ENCODE assay signal across 9 mouse cellular contexts in the genomic region with DNA sequence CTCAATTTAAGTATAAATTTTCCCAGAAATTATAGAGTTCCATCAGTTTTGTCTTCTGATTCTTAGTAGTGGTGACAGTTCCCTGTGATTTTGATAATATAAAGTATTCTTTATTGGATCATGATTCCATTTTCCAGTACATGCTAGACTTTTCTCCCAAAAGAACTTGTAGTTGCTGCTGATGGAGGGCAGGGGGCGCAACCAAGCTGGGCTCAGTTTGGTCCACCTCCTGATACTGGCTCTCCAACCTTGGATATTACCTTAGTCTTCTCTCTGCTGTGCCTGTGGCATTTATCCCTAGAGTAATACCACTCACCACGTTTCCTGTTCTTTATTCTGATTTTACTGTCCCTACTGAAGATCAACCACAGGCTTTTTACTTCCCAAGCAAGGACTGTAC. TPM values are rescaled to one million over a fixed set of nuclear protein-coding genes. Genes with fewer than 3 reads are reported as not detected.
DNase-seq lines count a peak whose midpoint lies in the region; ATAC-seq and TF ChIP-seq lines count a peak whose summit lies in the region.
"Had no signal": no experiment of that assay in that cellular context is flagged by ENCODE, and none has a peak within 500 bp of the region (broad histone marks: within the 10 kb centered on the region; RNA-seq: fewer than 3 reads in every experiment).

No protein-coding gene starts in this region.

- peak; percentile 38 for TF ChIP-seq CTCF in G1E (IDR thresholded peaks at IDR 0.05; ENCODE audit: low read depth, low read length)

- no peak for ATAC-seq in G1E (ENCODE audit: extremely low read depth, insufficient number of reproducible peaks, low FRiP score, poor library complexity, severe bottlenecking)
- no peak for ATAC-seq in megakaryocyte, adult 5-6 weeks (ENCODE audit: poor library complexity, severe bottlenecking)

- no peaks in the 10 kb centered on the region for H3K9me3 ChIP-seq in G1E (replicated peaks)
- H3K9me3 ChIP-seq: embryonic facial prominence, embryonic 15.5 days; heart, embryonic 13.5 days had no signal

- no peaks in the 10 kb centered on the region for H3K36me3 ChIP-seq in G1E (replicated peaks)
- H3K36me3 ChIP-seq: embryonic facial prominence, embryonic 15.5 days; heart, embryonic 13.5 days had no signal

- H3K27me3 ChIP-seq in G1E (ENCODE audit: insufficient read depth, low read length), result no peaks in the 10 kb centered on the region
- H3K27me3 ChIP-seq: heart, embryonic 13.5 days had no signal

- peaks cover 24% of the 10 kb centered on the region for H3K4me1 ChIP-seq in G1E (ENCODE audit: insufficient read depth, low read depth, low read length)
- H3K4me1 ChIP-seq: embryonic facial prominence, embryonic 15.5 days; heart, embryonic 13.5 days had no signal

- H3K4me3 ChIP-seq in G1E (ENCODE audit: low read depth, low read length), result no peak overlapping the region
- H3K4me3 ChIP-seq: embryonic facial prominence, embryonic 15.5 days; heart, embryonic 13.5 days had no signal

- peak; percentile 35 for DNase-seq in kidney, postnatal 10 days
- DNase-seq in kidney, adult 18-20 months, result no peak
- DNase-seq in CD4-positive helper T cell, adult 2 months (ENCODE audit: low read depth, low spot score), result peak; percentile 22
- DNase-seq in G1E (ENCODE audit: low spot score), result no peak
- DNase-seq in kidney, postnatal 4 days, result peak; percentile 26 to 27
- DNase-seq in layer of hippocampus, adult 9-10 months (ENCODE audit: low spot score), result no peak

RNA-seq across cellular contexts. Expression of a gene that starts 6.0 kb away (rescaled TPM):
- total RNA-seq in G1E (2014; fragmentation: Nextera tagmentation), result 75.4 and 92.6 TPM in 2 replicates
- total RNA-seq in G1E (2017), result 53.6 and 61.5 TPM in 2 replicates
- polyA plus RNA-seq in G1E (2012), result 0.32 and 0.75 TPM in 2 replicates
- 24.3 and 28.7 TPM in 2 replicates for total RNA-seq in megakaryocyte, adult 5-6 weeks (2015)
- 26.0 and 30.8 TPM in 2 replicates for total RNA-seq in megakaryocyte, adult 5-6 weeks (2017)

Comparison
In these comparisons a context has a peak if more than half of its experiments do, and no peak if none do; other contexts are left out.
1. DNase-seq: peak in kidney, postnatal 10 days (single experiment), CD4-positive helper T cell, adult 2 months (single experiment) and kidney, postnatal 4 days (2 of 2); none in kidney, adult 18-20 months (single experiment), G1E (single experiment) and layer of hippocampus, adult 9-10 months (single experiment).